Mouse (Mus musculus) bone marrow macrophage, adult 2 months (primary cell): ENCODE data around the gene Col4a1.

ENCODE experiments used
- CTCF ChIP-seq: IDR thresholded peaks from 2 replicates; pipeline ENCODE4 v1.5.1; 2012; ENCODE audit warnings: low read depth, mild to moderate bottlenecking, low read length, moderate library complexity
- POLR2A ChIP-seq: IDR thresholded peaks from 2 replicates; pipeline ENCODE4 v1.6.1; 2012; ENCODE audit warnings: mild to moderate bottlenecking, low read depth, low read length, borderline replicate concordance

DNA sequence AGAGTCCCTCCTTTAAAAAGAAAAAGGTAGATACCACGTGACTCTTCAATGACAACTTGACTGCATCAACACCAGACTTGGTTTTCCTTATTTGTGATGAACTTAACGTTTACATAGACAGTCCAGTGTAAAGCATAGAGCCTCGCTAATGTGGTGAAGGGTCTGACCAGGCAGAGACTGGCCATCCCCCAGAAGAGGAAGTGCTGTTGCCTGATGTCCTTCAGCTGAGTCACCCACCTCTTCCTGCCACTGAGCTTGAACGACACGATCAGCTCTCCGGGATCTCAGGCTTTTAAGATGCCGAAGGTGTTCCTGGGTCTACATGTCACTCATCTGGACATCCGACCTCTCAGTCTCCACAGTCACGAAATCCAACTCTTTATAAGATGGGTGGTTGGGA lies 144.7 kb downstream of the Col4a1 start:
- TF ChIP-seq POLR2A = no peak
- TF ChIP-seq CTCF = no peak
